Mouse (Mus musculus) G1E (cell line): ENCODE results near the gene Acad12. TPM values are rescaled to one million over a fixed set of nuclear protein-coding genes. Genes with fewer than 3 reads are reported as not detected.
"Not testable (repeated sequence)": the region's sequence is repeated elsewhere in the genome, so short reads cannot be mapped to it uniquely, and the experiment has no call there.

Experiments
- ATAC-seq: 2 replicates; pipeline ENCODE4 v1.8.0; 2016; ENCODE audit warnings: mild to moderate bottlenecking; ENCODE audit not compliant: insufficient number of reproducible peaks, poor library complexity, low FRiP score, severe bottlenecking; ENCODE audit errors: extremely low read depth
- DNase-seq: peaks from one replicate; pipeline ENCODE4 v3.0.0; 2012; ENCODE audit warnings: low spot score
- H3K27me3 ChIP-seq: 2 replicates; pipeline ENCODE4 v1.6.1; 2012; ENCODE audit warnings: mild to moderate bottlenecking, low read length, inconsistent platforms; ENCODE audit not compliant: insufficient read depth
- H3K36me3 ChIP-seq: replicated peaks from 2 replicates; pipeline ENCODE3; 2012; ENCODE audit warnings: mild to moderate bottlenecking, inconsistent platforms
- H3K4me1 ChIP-seq: 2 replicates; pipeline ENCODE4 v1.6.1; 2012; ENCODE audit warnings: low read depth, low read length, inconsistent platforms, mixed read lengths; ENCODE audit not compliant: insufficient read depth
- H3K4me3 ChIP-seq: 2 replicates; pipeline ENCODE4 v1.5.1; 2012; ENCODE audit warnings: low read depth, mild to moderate bottlenecking, inconsistent platforms, low read length, moderate library complexity, mixed read lengths
- H3K9me3 ChIP-seq: replicated peaks from 2 replicates; pipeline ENCODE4 v1.6.1; 2012; ENCODE audit warnings: inconsistent platforms
- CTCF ChIP-seq: IDR thresholded peaks from 2 replicates; pipeline ENCODE4 v1.5.1; 2012; ENCODE audit warnings: low read depth, low read length, inconsistent platforms, mixed read lengths
- GATA1 ChIP-seq: IDR thresholded peaks from 2 replicates; pipeline ENCODE4 v1.6.1; 2012; ENCODE audit warnings: borderline replicate concordance, low read length, inconsistent platforms, mixed read lengths
- GATA2 ChIP-seq: IDR thresholded peaks from 2 replicates; pipeline ENCODE4 v1.6.1; 2012; ENCODE audit warnings: low read depth, low read length, inconsistent platforms, borderline replicate concordance
- POLR2AphosphoS5 ChIP-seq: IDR thresholded peaks from 2 replicates; pipeline ENCODE4 v1.6.1; 2012; ENCODE audit warnings: low read depth, low read length, inconsistent platforms; ENCODE audit not compliant: insufficient replicate concordance
- TAL1 ChIP-seq: conservative IDR thresholded peaks from 2 replicates; pipeline ENCODE4 v1.6.1; 2012; ENCODE audit warnings: low read depth, low read length, inconsistent platforms, mixed read lengths
- polyA plus RNA-seq: library from polyadenylated mRNA; stranded (reverse); fragments of >175 nt; gene quantifications from 2 replicates; pipeline ENCODE4 v1.2.3, GENCODE M21; 2012
- total RNA-seq, 2 experiments: library from RNA; stranded (forward) in 1 of 2; stranded (reverse) in 1 of 2; fragments of 200-1000 nt in 1 of 2; fragments of >200 nt in 1 of 2; fragmentation: Nextera tagmentation in 1 of 2; gene quantifications; 2 replicates each; pipeline ENCODE4 v1.2.3; 2014 to 2017

Acad12 gene
- total and polyA plus RNA-seq, 3 experiments: 1.2 to 4.9 (median 4.3) TPM

- Histone ChIP-seq H3K9me3 (no peaks in the 10 kb centered on the region), H3K27me3 (no peaks in the 10 kb centered on the region), H3K4me3 (no peak overlapping the region), H3K4me1 (no peaks in the 10 kb centered on the region), H3K36me3 (peaks cover 31% of the 10 kb centered on the region)
- TF ChIP-seq GATA2 (no peak), POLR2AphosphoS5 (no peak), TAL1 (no peak), CTCF (no peak), GATA1 (no peak)
- DNase-seq: no peak
- no peak for ATAC-seq
These were observed 18.6 kb upstream of the Acad12 start for GRCm38 (mm10) chr5:121637296-121637695.

- H3K4me3 ChIP-seq: no peak overlapping the region
- H3K4me1 ChIP-seq: no peaks in the 10 kb centered on the region
- TF ChIP-seq CTCF (no peak), GATA2 (no peak), TAL1 (no peak), POLR2AphosphoS5 (no peak), GATA1 (no peak)
- no peaks in the 10 kb centered on the region for H3K27me3 ChIP-seq
- ATAC-seq: no peak
- H3K36me3 ChIP-seq: peaks cover 34% of the 10 kb centered on the region
- DNase-seq: no peak
- H3K9me3 ChIP-seq: no peaks in the 10 kb centered on the region
These were observed 15.9 kb upstream of the Acad12 start for GRCm38 (mm10) chr5:121634668-121635067.

GRCm38 (mm10) chr5:121632804-121633203, 14.1 kb upstream of the Acad12 start:
- H3K4me3 ChIP-seq: no peak overlapping the region
- TF ChIP-seq CTCF (no peak), GATA1 (no peak), GATA2 (no peak), TAL1 (no peak), POLR2AphosphoS5 (no peak)
- ATAC-seq (no peak), DNase-seq (no peak)
- H3K27me3 ChIP-seq: no peaks in the 10 kb centered on the region
- H3K9me3 ChIP-seq: no peaks in the 10 kb centered on the region
- no peaks in the 10 kb centered on the region for H3K4me1 ChIP-seq
- peaks cover 36% of the 10 kb centered on the region for H3K36me3 ChIP-seq

- H3K4me3 ChIP-seq, H3K4me1 ChIP-seq, H3K9me3 ChIP-seq, H3K27me3 ChIP-seq, ATAC-seq, DNase-seq: not testable (repeated sequence)
- H3K36me3 ChIP-seq: peaks cover 29% of the 10 kb centered on the region
These were observed 12.4 kb upstream of the Acad12 start for GRCm38 (mm10) chr5:121631106-121631647.

- Histone ChIP-seq H3K36me3 (peaks cover 42% of the 10 kb centered on the region), H3K27me3 (no peaks in the 10 kb centered on the region), H3K9me3 (no peaks in the 10 kb centered on the region), H3K4me1 (no peaks in the 10 kb centered on the region), H3K4me3 (no peak overlapping the region)
- ATAC-seq (no peak), DNase-seq (no peak)
- TF ChIP-seq POLR2AphosphoS5 (no peak), CTCF (peak; percentile 49)
These were observed 9.1 kb upstream of the Acad12 start for GRCm38 (mm10) chr5:121627871-121628270.

- no peaks in the 10 kb centered on the region for H3K27me3 ChIP-seq
- DNase-seq: no peak
- peaks cover 15% of the 10 kb centered on the region for H3K4me1 ChIP-seq
- peaks cover 38% of the 10 kb centered on the region for H3K36me3 ChIP-seq
- ATAC-seq: no peak
- no peak overlapping the region for H3K4me3 ChIP-seq
- no peak for TF ChIP-seq GATA2
- TF ChIP-seq TAL1: no peak
- TF ChIP-seq GATA1: no peak
- TF ChIP-seq POLR2AphosphoS5: no peak
- TF ChIP-seq CTCF: no peak
- H3K9me3 ChIP-seq: no peaks in the 10 kb centered on the region
These were observed 4.5 kb upstream of the Acad12 start for GRCm38 (mm10) chr5:121623241-121623640.

GRCm38 (mm10) chr5:121621102-121621501, 2.4 kb upstream of the Acad12 start:
- no peaks in the 10 kb centered on the region for H3K27me3 ChIP-seq
- ATAC-seq: no peak
- no peak overlapping the region for H3K4me3 ChIP-seq
- H3K36me3 ChIP-seq: peaks cover 33% of the 10 kb centered on the region
- peaks cover 19% of the 10 kb centered on the region for H3K4me1 ChIP-seq
- DNase-seq: no peak
- TF ChIP-seq GATA1 (no peak), POLR2AphosphoS5 (no peak), GATA2 (no peak)
- no peaks in the 10 kb centered on the region for H3K9me3 ChIP-seq

- H3K4me3 ChIP-seq, ATAC-seq: not testable (repeated sequence)
These were observed 3.8 kb downstream of the Acad12 start for GRCm38 (mm10) chr5:121614921-121615320.

More at GRCm38 (mm10) chr5:121614921-121615320, 3.8 kb downstream of the Acad12 start:
- DNase-seq, H3K9me3 ChIP-seq, H3K27me3 ChIP-seq, H3K36me3 ChIP-seq: not testable (repeated sequence)
- peaks cover 12% of the 10 kb centered on the region for H3K4me1 ChIP-seq
